Mouse (Mus musculus) ES-Bruce4 (cell line): ENCODE measurements around the gene Camta1. TPM values are rescaled to one million over a fixed set of nuclear protein-coding genes. Genes with fewer than 3 reads are reported as not detected.

Experiments used
- H3K27ac ChIP-seq: 2 replicates; pipeline ENCODE4 v1.5.1; 2012; ENCODE audit warnings: low read length, inconsistent platforms; ENCODE audit not compliant: insufficient read depth
- H3K27me3 ChIP-seq: 2 replicates; pipeline ENCODE4 v1.6.1; 2012; ENCODE audit warnings: mild to moderate bottlenecking, low read length, inconsistent platforms; ENCODE audit not compliant: control insufficient read depth, poor library complexity, insufficient read depth, severe bottlenecking
- H3K36me3 ChIP-seq: 2 replicates; pipeline ENCODE4 v1.6.1; 2012; ENCODE audit warnings: inconsistent platforms, mild to moderate bottlenecking, low read length, moderate library complexity; ENCODE audit not compliant: control insufficient read depth, poor library complexity, insufficient read depth, severe bottlenecking
- H3K4me1 ChIP-seq: one replicate; pipeline ENCODE4 v1.8.1; 2011; ENCODE audit warnings: low read length; ENCODE audit not compliant: control insufficient read depth, insufficient read depth
- H3K4me3 ChIP-seq: 2 replicates; pipeline ENCODE4 v1.5.1; 2011; ENCODE audit warnings: low read depth, mild to moderate bottlenecking, low read length
- H3K9ac ChIP-seq: 2 replicates; pipeline ENCODE4 v1.6.1; 2012; ENCODE audit warnings: low read depth, mild to moderate bottlenecking, inconsistent platforms; ENCODE audit not compliant: poor library complexity, severe bottlenecking
- H3K9me3 ChIP-seq: replicated peaks from 2 replicates; pipeline ENCODE4 v1.6.1; 2012; ENCODE audit warnings: mild to moderate bottlenecking, low read length, inconsistent platforms; ENCODE audit not compliant: control insufficient read depth, poor library complexity, insufficient read depth, severe bottlenecking
- CTCF ChIP-seq: IDR thresholded peaks from one replicate; pipeline ENCODE4 v1.8.1; 2011; ENCODE audit warnings: low read depth, low read length
- EP300 ChIP-seq: IDR thresholded peaks from 2 replicates; pipeline ENCODE4 v1.6.1; 2011; ENCODE audit warnings: low read depth, low read length; ENCODE audit not compliant: insufficient read depth
- POLR2A ChIP-seq: IDR thresholded peaks from one replicate; pipeline ENCODE4 v1.8.1; 2011; ENCODE audit warnings: low read length; ENCODE audit not compliant: insufficient read depth
- polyA plus RNA-seq: library from polyadenylated mRNA; stranded (reverse); fragments of >200 nt; gene quantifications from 2 replicates; pipeline ENCODE4 v1.2.4, GENCODE M21; 2011; ENCODE audit warnings: low read depth; ENCODE audit not compliant: missing spikeins, insufficient read depth, insufficient read length

Gene Camta1
- polyA plus RNA-seq, 1 experiment = 85.3 TPM

DNA sequence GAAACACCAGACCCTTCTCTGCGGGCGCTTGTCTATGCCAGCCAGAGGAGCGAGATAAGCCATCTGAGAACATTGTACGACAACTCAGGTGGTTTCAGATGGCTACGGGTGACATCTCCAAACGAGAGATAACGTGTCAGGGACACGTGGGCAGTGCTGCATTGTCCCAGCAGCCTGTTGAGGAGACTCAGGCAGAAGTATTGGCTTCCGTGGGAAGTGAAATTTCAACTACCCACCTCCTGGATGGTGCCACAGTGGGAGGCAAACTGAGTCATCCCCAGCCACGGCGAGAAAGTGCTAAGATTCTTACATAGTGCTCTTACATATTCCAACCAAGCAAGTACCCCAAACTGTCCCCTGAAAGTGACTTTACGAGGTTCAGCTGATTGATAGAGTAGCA, 637.7 kb downstream of the Camta1 start:
- Histone ChIP-seq H3K27me3 (no peaks in the 10 kb centered on the region), H3K9me3 (no peaks in the 10 kb centered on the region), H3K9ac (no peak overlapping the region), H3K36me3 (no peaks in the 10 kb centered on the region), H3K4me1 (no peaks in the 10 kb centered on the region), H3K27ac (no peak overlapping the region), H3K4me3 (no peak overlapping the region)
- TF ChIP-seq EP300 = no peak
- TF ChIP-seq POLR2A = no peak
- no peak for TF ChIP-seq CTCF

DNA sequence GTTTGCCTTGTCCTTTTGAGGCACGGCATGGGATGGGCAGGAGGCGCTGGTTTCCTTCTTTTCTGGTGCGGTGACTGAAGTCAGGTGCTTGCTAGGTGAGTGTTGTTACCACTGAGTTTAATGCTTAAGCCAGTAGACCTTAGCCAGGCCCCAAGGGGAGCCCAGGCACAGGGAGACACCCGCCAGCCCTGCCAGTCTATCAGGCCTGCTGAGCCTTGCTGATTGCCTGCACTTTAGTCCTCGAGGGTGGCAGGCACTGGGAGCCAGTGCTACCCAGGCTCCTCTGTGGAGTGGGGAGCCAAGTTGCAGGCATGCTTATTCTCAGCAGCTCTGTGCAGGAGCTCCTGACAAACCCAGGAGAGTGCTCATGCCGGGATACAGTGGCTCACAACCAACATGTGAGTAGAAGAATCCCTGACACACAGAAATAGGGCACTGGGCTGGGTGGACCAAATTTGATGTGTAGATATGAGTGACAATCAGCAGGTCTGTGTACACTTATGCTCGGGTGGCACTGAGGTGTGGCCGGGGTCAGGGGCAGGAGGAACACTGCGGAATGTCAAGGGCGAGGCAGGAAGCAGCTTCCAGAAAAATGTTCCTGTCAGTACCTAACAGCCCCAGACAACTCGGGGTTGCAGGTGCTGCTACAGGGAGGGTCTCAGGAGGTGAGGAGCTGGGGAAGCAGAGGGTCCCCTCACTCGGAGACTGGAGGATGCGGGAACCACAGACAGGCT, 638.2 kb downstream of the Camta1 start:
- Histone ChIP-seq H3K36me3 (no peaks in the 10 kb centered on the region), H3K27me3 (no peaks in the 10 kb centered on the region), H3K27ac (no peak overlapping the region), H3K4me1 (no peaks in the 10 kb centered on the region), H3K9ac (no peak overlapping the region), H3K4me3 (no peak overlapping the region), H3K9me3 (no peaks in the 10 kb centered on the region)
- TF ChIP-seq EP300 (no peak), CTCF (no peak), POLR2A (no peak)

DNA sequence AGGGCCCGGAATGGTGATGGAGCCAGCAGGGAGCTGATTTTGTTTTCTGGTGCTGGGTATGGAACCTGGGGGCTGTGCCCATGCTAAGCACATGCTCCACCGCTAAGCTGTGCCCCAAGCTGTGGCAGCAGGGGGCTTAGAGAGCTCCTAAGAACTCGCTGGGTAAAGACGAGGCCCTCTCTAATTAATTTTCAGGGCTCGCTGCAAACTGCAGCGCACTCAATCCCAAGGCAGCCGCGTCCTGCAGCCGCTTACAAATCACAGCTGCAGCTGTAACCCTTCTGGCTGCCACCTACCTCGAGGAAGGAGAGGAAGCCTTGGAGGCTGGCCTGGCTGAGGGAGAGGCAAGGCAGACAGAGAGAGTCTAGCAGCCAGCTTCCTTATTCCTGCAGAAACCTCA, 639.0 kb downstream of the Camta1 start:
- TF ChIP-seq POLR2A (no peak), CTCF (no peak), EP300 (no peak)
- Histone ChIP-seq H3K27ac (no peak overlapping the region), H3K9ac (no peak overlapping the region)

DNA sequence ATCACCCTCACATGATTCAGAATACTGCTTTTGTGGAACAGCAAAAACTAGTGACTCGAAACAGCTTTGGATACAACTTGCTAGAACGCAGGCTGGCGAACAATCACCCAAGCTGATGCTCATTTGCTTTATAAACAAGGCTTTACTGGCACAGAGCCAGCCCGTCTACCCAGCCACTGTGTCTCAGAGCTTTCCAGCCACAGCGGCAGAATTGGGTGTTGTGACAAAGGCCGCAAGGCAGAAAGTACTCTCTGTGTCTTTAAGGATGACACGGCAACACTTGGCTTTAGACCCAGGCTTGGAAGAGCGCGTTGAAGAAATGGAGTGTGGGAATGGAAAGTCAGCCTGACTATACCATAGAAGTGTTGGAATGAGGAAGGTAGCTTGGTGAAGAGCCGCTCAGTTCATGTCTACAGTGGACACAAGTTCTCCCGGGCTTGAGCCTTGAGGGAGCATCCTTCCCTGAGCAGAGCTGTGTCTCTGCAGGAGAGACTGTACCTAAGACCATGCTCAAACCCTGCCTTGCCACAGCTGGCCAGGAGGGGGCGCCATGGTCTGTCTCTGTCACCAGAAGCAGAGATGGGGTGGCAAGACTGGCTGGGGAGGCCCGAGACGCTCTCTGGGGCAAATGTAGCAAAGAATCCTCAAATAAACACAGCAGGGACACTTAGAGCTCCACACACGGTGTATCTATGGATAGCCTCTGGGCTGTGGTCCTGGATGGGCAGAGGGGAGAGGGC, 645.0 kb downstream of the Camta1 start:
- H3K9me3 ChIP-seq = no peaks in the 10 kb centered on the region
- TF ChIP-seq EP300 = no peak
- peak; percentile 31 for TF ChIP-seq CTCF
- no peaks in the 10 kb centered on the region for H3K4me1 ChIP-seq
- H3K27ac ChIP-seq = no peak overlapping the region
- no peaks in the 10 kb centered on the region for H3K36me3 ChIP-seq
- no peaks in the 10 kb centered on the region for H3K27me3 ChIP-seq
- no peak overlapping the region for H3K4me3 ChIP-seq
- H3K9ac ChIP-seq = no peak overlapping the region

More for the DNA sequence above, 639.0 kb downstream of the Camta1 start:
- Histone ChIP-seq H3K36me3 (no peaks in the 10 kb centered on the region), H3K9me3 (no peaks in the 10 kb centered on the region), H3K4me1 (no peaks in the 10 kb centered on the region), H3K4me3 (no peak overlapping the region), H3K27me3 (no peaks in the 10 kb centered on the region)

DNA sequence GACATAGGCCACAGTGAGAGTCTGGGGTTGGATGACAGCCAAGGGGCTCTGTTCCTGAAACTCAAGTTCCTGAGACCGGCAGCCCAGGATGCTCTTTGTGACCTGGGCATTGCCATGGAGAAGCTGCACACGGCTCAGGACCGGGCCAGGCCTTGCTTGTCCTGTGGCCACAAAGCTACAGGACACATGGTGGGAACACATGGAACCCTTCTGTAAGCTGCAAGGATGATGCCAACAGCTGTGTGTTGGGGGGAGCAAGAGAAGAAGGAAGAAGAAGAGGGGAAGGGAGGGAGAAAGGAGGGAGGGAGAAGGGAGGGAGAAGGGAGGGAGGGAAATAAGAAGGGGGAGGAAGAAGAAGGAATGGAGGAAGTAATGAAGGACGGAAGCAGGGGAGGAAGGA, 645.8 kb downstream of the Camta1 start:
- Histone ChIP-seq H3K27ac (no peak overlapping the region), H3K4me1 (no peaks in the 10 kb centered on the region), H3K4me3 (no peak overlapping the region), H3K9ac (no peak overlapping the region), H3K9me3 (no peaks in the 10 kb centered on the region), H3K36me3 (no peaks in the 10 kb centered on the region), H3K27me3 (no peaks in the 10 kb centered on the region)
- TF ChIP-seq EP300 (no peak), CTCF (no peak), POLR2A (no peak)

DNA sequence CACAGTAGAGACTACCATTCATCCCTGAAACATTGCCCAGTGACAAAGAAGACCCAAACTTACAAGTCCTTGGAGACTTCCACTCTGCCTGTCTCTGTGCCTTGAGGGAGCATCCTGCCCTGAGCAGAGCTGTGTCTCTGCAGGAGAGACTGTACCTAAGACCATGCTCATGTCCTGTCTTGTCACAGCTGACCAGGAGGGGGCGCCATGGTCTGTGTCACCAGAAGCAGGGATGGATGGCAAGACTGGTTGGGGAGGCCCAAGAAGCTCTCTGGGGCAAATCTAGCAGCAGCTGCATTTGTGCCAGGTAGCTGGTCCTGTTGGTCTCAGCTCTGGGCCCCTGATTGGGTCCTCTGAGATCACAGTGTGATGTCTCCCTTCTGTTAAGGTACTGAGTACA, 646.5 kb downstream of the Camta1 start:
- H3K9me3 ChIP-seq = no peaks in the 10 kb centered on the region
- H3K27ac ChIP-seq = no peak overlapping the region
- no peaks in the 10 kb centered on the region for H3K36me3 ChIP-seq
- TF ChIP-seq POLR2A = no peak
- peak; percentile 50 for TF ChIP-seq CTCF
- H3K4me3 ChIP-seq = no peak overlapping the region
- H3K4me1 ChIP-seq = no peaks in the 10 kb centered on the region
- H3K27me3 ChIP-seq = no peaks in the 10 kb centered on the region
- no peak overlapping the region for H3K9ac ChIP-seq
